Mouse (Mus musculus) C2C12 (cell line): ENCODE measurements around the gene Adam17. TPM values are rescaled to one million over a fixed set of nuclear protein-coding genes. Genes with fewer than 3 reads are reported as not detected.

ENCODE experiments used
- H3K27me3 ChIP-seq: one replicate; pipeline ENCODE4 v1.6.1; 2011; ENCODE audit not compliant: control insufficient read depth, insufficient read depth, insufficient read length
- H3K36me3 ChIP-seq: one replicate; pipeline ENCODE4 v1.6.1; 2011; ENCODE audit not compliant: control insufficient read depth, insufficient read depth
- H3K4me3 ChIP-seq: one replicate; pipeline ENCODE4 v1.5.1; 2011; ENCODE audit warnings: mild to moderate bottlenecking, control low read depth; ENCODE audit not compliant: poor library complexity, insufficient read depth, severe bottlenecking
- H3K79me2 ChIP-seq: one replicate; pipeline ENCODE4 v1.6.1; 2011; ENCODE audit not compliant: control insufficient read depth, insufficient read depth
- H3K79me3 ChIP-seq: one replicate; pipeline ENCODE4 v1.6.1; 2011; ENCODE audit warnings: low read depth, control low read depth
- H3ac ChIP-seq: one replicate; pipeline ENCODE3; 2011; ENCODE audit warnings: low read depth; ENCODE audit not compliant: control insufficient read depth, insufficient read length
- CEBPB ChIP-seq: IDR thresholded peaks from one replicate; pipeline ENCODE4 v1.6.1; 2011; ENCODE audit warnings: low read depth, mild to moderate bottlenecking, control low read depth, moderate library complexity
- CTCF ChIP-seq: IDR thresholded peaks from one replicate; pipeline ENCODE4 v1.5.1; 2011; ENCODE audit not compliant: control insufficient read depth, insufficient read depth, insufficient read length
- FOSL1 ChIP-seq: IDR thresholded peaks from one replicate; pipeline ENCODE4 v1.8.0; 2011; ENCODE audit warnings: mild to moderate bottlenecking, low read length; ENCODE audit not compliant: poor library complexity, insufficient read depth, severe bottlenecking
- MAX ChIP-seq: IDR thresholded peaks from one replicate; pipeline ENCODE4 v1.6.1; 2011; ENCODE audit warnings: mild to moderate bottlenecking, control low read depth
- MYOD1 ChIP-seq: IDR thresholded peaks from one replicate; pipeline ENCODE4 v1.6.1; 2011; ENCODE audit warnings: low read depth; ENCODE audit not compliant: control insufficient read depth, insufficient read length
- MYOG ChIP-seq: IDR thresholded peaks from one replicate; pipeline ENCODE4 v1.6.1; 2011; ENCODE audit not compliant: control insufficient read depth, insufficient read length; ENCODE audit errors: extremely low read depth
- USF1 ChIP-seq: IDR thresholded peaks from one replicate; pipeline ENCODE4 v1.6.1; 2011; ENCODE audit warnings: low read depth, mild to moderate bottlenecking, control low read depth, moderate library complexity
- polyA plus RNA-seq: library from polyadenylated mRNA; unstranded; fragments of >200 nt; fragmentation: generic; extraction: Trizol; gene quantifications from one replicate; pipeline ENCODE4 v1.2.1, GENCODE M21; 2012; ENCODE audit warnings: missing spikeins

The Adam17 gene
- polyA plus RNA-seq, 1 experiment: 12.4 TPM

- Histone ChIP-seq H3K27me3 (no peaks in the 10 kb centered on the region), H3K79me3 (peaks cover 16% of the 10 kb centered on the region), H3K36me3 (no peaks in the 10 kb centered on the region), H3K4me3 (no peak overlapping the region), H3ac (no peak overlapping the region), H3K79me2 (peaks cover 27% of the 10 kb centered on the region)
- TF ChIP-seq MYOG (no peak), FOSL1 (no peak), CTCF (no peak), MYOD1 (no peak), USF1 (no peak)
Observed at GRCm38 (mm10) chr12:21375376-21376157, 2.1 kb upstream of the Adam17 start.

- peak overlapping the region; percentile 45 for H3K4me3 ChIP-seq
- H3ac ChIP-seq: peak overlapping the region; percentile 75
- no peak for TF ChIP-seq FOSL1
- TF ChIP-seq CEBPB: no peak
- no peak for TF ChIP-seq MYOD1
- no peak for TF ChIP-seq MAX
- no peak for TF ChIP-seq CTCF
- no peak for TF ChIP-seq USF1
- no peak for TF ChIP-seq MYOG
- H3K27me3 ChIP-seq: no peaks in the 10 kb centered on the region
- H3K79me2 ChIP-seq: peaks cover 38% of the 10 kb centered on the region
- H3K79me3 ChIP-seq: peaks cover 27% of the 10 kb centered on the region
- H3K36me3 ChIP-seq: no peaks in the 10 kb centered on the region
Observed at GRCm38 (mm10) chr12:21373820-21374475, 516 bp upstream of the Adam17 start.

- no peaks in the 10 kb centered on the region for H3K36me3 ChIP-seq
- TF ChIP-seq MYOG: no peak
- TF ChIP-seq MAX: no peak
- no peak for TF ChIP-seq MYOD1
- TF ChIP-seq CEBPB: peak; percentile 93
- TF ChIP-seq FOSL1: peak; percentile 53
- TF ChIP-seq CTCF: no peak
- TF ChIP-seq USF1: peak; percentile 56
- peaks cover 70% of the 10 kb centered on the region for H3K79me2 ChIP-seq
- H3K27me3 ChIP-seq: no peaks in the 10 kb centered on the region
- peaks cover 48% of the 10 kb centered on the region for H3K79me3 ChIP-seq
- no peak overlapping the region for H3K4me3 ChIP-seq
- H3ac ChIP-seq: no peak overlapping the region
Observed at GRCm38 (mm10) chr12:21370035-21370611, 3.3 kb downstream of the Adam17 start.

- TF ChIP-seq FOSL1 (no peak), MAX (no peak), CEBPB (no peak), MYOD1 (no peak), MYOG (no peak), USF1 (no peak), CTCF (no peak)
- H3K36me3 ChIP-seq: peaks cover 7% of the 10 kb centered on the region
- H3K4me3 ChIP-seq: no peak overlapping the region
- H3K79me2 ChIP-seq: peaks cover 80% of the 10 kb centered on the region
- no peak overlapping the region for H3ac ChIP-seq
- no peaks in the 10 kb centered on the region for H3K27me3 ChIP-seq
- H3K79me3 ChIP-seq: peaks cover 52% of the 10 kb centered on the region
Observed at GRCm38 (mm10) chr12:21369087-21369410, 4.4 kb downstream of the Adam17 start.

DNA sequence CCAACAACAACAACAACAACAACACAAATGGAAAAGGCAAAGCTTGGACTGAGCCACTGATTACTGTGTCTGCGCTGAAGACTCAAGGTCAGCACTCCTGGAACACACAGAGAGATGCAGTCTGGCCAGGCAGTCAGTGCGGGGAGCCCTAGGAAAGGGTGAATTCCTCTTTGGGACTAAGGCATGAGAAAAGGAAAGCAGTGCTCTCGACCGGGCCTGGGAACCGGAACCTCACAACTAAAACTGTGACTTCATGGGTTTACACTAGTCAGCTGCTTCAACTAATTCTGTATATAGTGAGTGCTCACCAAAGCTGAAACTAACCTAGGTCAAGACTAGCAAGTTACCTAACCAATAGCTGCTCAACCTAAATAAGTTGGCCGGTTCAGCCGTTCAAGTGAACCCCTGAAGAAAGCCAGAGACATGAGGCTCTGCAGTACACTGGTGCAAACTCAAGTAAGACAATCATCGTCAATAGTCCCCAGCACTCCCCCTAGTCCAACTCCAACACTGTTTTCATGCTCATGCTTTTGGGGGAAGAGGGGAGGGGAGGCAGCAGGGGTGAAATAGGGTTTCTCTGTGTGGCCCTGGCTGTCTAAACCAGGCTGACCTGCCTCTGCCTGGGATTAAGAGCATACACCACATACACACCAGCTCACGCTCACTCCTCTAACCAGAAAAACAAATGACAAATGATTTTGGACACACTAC, 4.9 kb downstream of the Adam17 start:
- no peak overlapping the region for H3ac ChIP-seq
- no peak overlapping the region for H3K4me3 ChIP-seq
- no peak for TF ChIP-seq MAX
- no peak for TF ChIP-seq CEBPB
- TF ChIP-seq CTCF: no peak
- TF ChIP-seq FOSL1: no peak
- no peak for TF ChIP-seq MYOG
- no peak for TF ChIP-seq USF1
- TF ChIP-seq MYOD1: no peak

More for the DNA sequence above, 4.9 kb downstream of the Adam17 start:
- Histone ChIP-seq H3K79me3 (peaks cover 56% of the 10 kb centered on the region), H3K36me3 (peaks cover 7% of the 10 kb centered on the region), H3K27me3 (no peaks in the 10 kb centered on the region), H3K79me2 (peaks cover 85% of the 10 kb centered on the region)
